Mouse (Mus musculus) heart, embryonic 10.5 days (tissue): ENCODE results near the gene Corin. TPM values are rescaled to one million over a fixed set of nuclear protein-coding genes. Genes with fewer than 3 reads are reported as not detected.

ENCODE experiments used
- DNase-seq: peaks from one replicate; pipeline ENCODE4 v3.0.0-alpha.2; 2017; ENCODE audit warnings: low spot score
- H3K27ac ChIP-seq: fragments of 300-500 bp; sonication (generic); 2 replicates; pipeline ENCODE4 v1.5.1; 2016; ENCODE audit warnings: mild to moderate bottlenecking
- H3K27me3 ChIP-seq: fragments of 300-500 bp; sonication (generic); 2 replicates; pipeline ENCODE4 v1.6.1; 2016; ENCODE audit warnings: mild to moderate bottlenecking; ENCODE audit not compliant: poor library complexity, insufficient read depth, severe bottlenecking
- H3K36me3 ChIP-seq: fragments of 300-500 bp; sonication (generic); 2 replicates; pipeline ENCODE4 v1.6.1; 2016; ENCODE audit warnings: mild to moderate bottlenecking, moderate library complexity
- H3K4me1 ChIP-seq: fragments of 300-500 bp; sonication (generic); 2 replicates; pipeline ENCODE4 v1.6.1; 2016; ENCODE audit warnings: mild to moderate bottlenecking
- H3K4me3 ChIP-seq: fragments of 300-500 bp; sonication (generic); 2 replicates; pipeline ENCODE4 v1.5.1; 2016; ENCODE audit warnings: mild to moderate bottlenecking, moderate library complexity
- H3K9me3 ChIP-seq: fragments of 300-500 bp; sonication (generic); 2 replicates; pipeline ENCODE4 v1.6.1; 2016; ENCODE audit warnings: mild to moderate bottlenecking, moderate library complexity
- WGBS: fragments of 180-500 bp; shearing (Covaris S2); methylation state at CpG from one replicate; pipeline ENCODE4 v1.1.7; 2016; 5-methylcytosine and 5-hydroxymethylcytosine counted together
- polyA plus RNA-seq: library from polyadenylated mRNA; unstranded; fragments of >200 nt; fragmentation: Nextera tagmentation; extraction: Ambion mirVana; gene quantifications from 2 replicates; pipeline ENCODE4 v1.2.1, GENCODE M21; 2016

Corin gene
- polyA plus RNA-seq = 13.7 and 19.8 TPM in 2 replicates

- no peak for DNase-seq
- Histone ChIP-seq H3K27ac (peak within 1 kb of the TSS; percentile 84), H3K4me3 (peak within 1 kb of the TSS; percentile 61), H3K9me3 (no peaks in the 10 kb centered on the region), H3K4me1 (peaks cover 39% of the 10 kb centered on the region), H3K36me3 (no peaks in the 10 kb centered on the region), H3K27me3 (peaks cover 18% of the 10 kb centered on the region)
- under 1% methylated on average over 64 of the region's 64 CpGs for WGBS
These were observed at the start of gene Corin for GRCm38 (mm10) chr5:72503531-72504523. Corin (minus strand) TSS chr5:72504473.

GRCm38 (mm10) chr5:72551209-72551608 is 46.9 kb upstream of the Corin start:
- H3K9me3 ChIP-seq = no peaks in the 10 kb centered on the region
- DNase-seq = no peak
- H3K4me3 ChIP-seq = no peak overlapping the region
- no peak overlapping the region for H3K27ac ChIP-seq
- peaks cover 36% of the 10 kb centered on the region for H3K36me3 ChIP-seq
- no peaks in the 10 kb centered on the region for H3K4me1 ChIP-seq
- H3K27me3 ChIP-seq = no peaks in the 10 kb centered on the region
- WGBS = 93% methylated on average over 3 of the region's 3 CpGs

GRCm38 (mm10) chr5:72528896-72529295 is 24.6 kb upstream of the Corin start:
- WGBS = 91% methylated on average over 3 of the region's 3 CpGs
- Histone ChIP-seq H3K36me3 (peaks cover 51% of the 10 kb centered on the region), H3K4me1 (no peaks in the 10 kb centered on the region), H3K27me3 (no peaks in the 10 kb centered on the region), H3K9me3 (no peaks in the 10 kb centered on the region), H3K4me3 (no peak overlapping the region), H3K27ac (no peak overlapping the region)
- DNase-seq = no peak

- peaks cover 38% of the 10 kb centered on the region for H3K36me3 ChIP-seq
These were observed 9.5 kb upstream of the Corin start for GRCm38 (mm10) chr5:72513808-72514207.

GRCm38 (mm10) chr5:72505740-72506139 is 1.5 kb upstream of the Corin start:
- Histone ChIP-seq H3K9me3 (no peaks in the 10 kb centered on the region), H3K4me1 (peaks cover 33% of the 10 kb centered on the region), H3K4me3 (no peak overlapping the region), H3K27ac (no peak overlapping the region), H3K36me3 (no peaks in the 10 kb centered on the region), H3K27me3 (peaks cover 18% of the 10 kb centered on the region)
- WGBS = 71% methylated on average over 5 of the region's 5 CpGs
- no peak for DNase-seq

More at GRCm38 (mm10) chr5:72513808-72514207, 9.5 kb upstream of the Corin start:
- no peak for DNase-seq
- Histone ChIP-seq H3K27me3 (no peaks in the 10 kb centered on the region), H3K27ac (no peak overlapping the region), H3K4me1 (no peaks in the 10 kb centered on the region), H3K9me3 (no peaks in the 10 kb centered on the region), H3K4me3 (no peak overlapping the region)
- 61% methylated on average over 5 of the region's 5 CpGs for WGBS

- Histone ChIP-seq H3K27ac (peak overlapping the region; percentile 84; the same call in 1 of the 2 replicates), H3K27me3 (peaks cover 18% of the 10 kb centered on the region), H3K4me3 (peak overlapping the region; percentile 61), H3K4me1 (peaks cover 50% of the 10 kb centered on the region), H3K36me3 (no peaks in the 10 kb centered on the region), H3K9me3 (no peaks in the 10 kb centered on the region)
- no peak for DNase-seq
- WGBS = 66% methylated on average over 8 of the region's 8 CpGs
These were observed 1.5 kb downstream of the Corin start for GRCm38 (mm10) chr5:72502778-72503177.

GRCm38 (mm10) chr5:72501763-72502162 is 2.5 kb downstream of the Corin start:
- no peak for DNase-seq
- peaks cover 59% of the 10 kb centered on the region for H3K4me1 ChIP-seq
- peaks cover 18% of the 10 kb centered on the region for H3K27me3 ChIP-seq
- no peak overlapping the region for H3K4me3 ChIP-seq
- H3K9me3 ChIP-seq = no peaks in the 10 kb centered on the region
- 26% methylated on average over 3 of the region's 3 CpGs for WGBS
- H3K27ac ChIP-seq = peak overlapping the region; percentile 81
- H3K36me3 ChIP-seq = no peaks in the 10 kb centered on the region

GRCm38 (mm10) chr5:72498271-72498670 is 6.0 kb downstream of the Corin start:
- 46% methylated on average over 10 of the region's 10 CpGs for WGBS
- no peaks in the 10 kb centered on the region for H3K9me3 ChIP-seq
- no peak for DNase-seq
- peak overlapping the region; percentile 12 for H3K27ac ChIP-seq
- H3K4me3 ChIP-seq = no peak overlapping the region
- no peaks in the 10 kb centered on the region for H3K36me3 ChIP-seq
- peaks cover 59% of the 10 kb centered on the region for H3K4me1 ChIP-seq
- H3K27me3 ChIP-seq = peaks cover 12% of the 10 kb centered on the region

GRCm38 (mm10) chr5:72496756-72497155 is 7.5 kb downstream of the Corin start:
- Histone ChIP-seq H3K27ac (no peak overlapping the region), H3K36me3 (no peaks in the 10 kb centered on the region), H3K4me1 (peaks cover 53% of the 10 kb centered on the region), H3K4me3 (no peak overlapping the region), H3K27me3 (no peaks in the 10 kb centered on the region), H3K9me3 (no peaks in the 10 kb centered on the region)
- DNase-seq = no peak
- WGBS = 67% methylated on average over 4 of the region's 4 CpGs

GRCm38 (mm10) chr5:72493906-72494305 is 10.4 kb downstream of the Corin start:
- H3K27ac ChIP-seq = peak overlapping the region; percentile 86
- WGBS = 34% methylated on average over 7 of the region's 7 CpGs
- H3K4me1 ChIP-seq = peaks cover 39% of the 10 kb centered on the region
- H3K36me3 ChIP-seq = no peaks in the 10 kb centered on the region
- no peaks in the 10 kb centered on the region for H3K9me3 ChIP-seq
- no peaks in the 10 kb centered on the region for H3K27me3 ChIP-seq
- no peak for DNase-seq
- H3K4me3 ChIP-seq = no peak overlapping the region

GRCm38 (mm10) chr5:72491232-72491631 is 13.0 kb downstream of the Corin start:
- 35% methylated on average over 2 of the region's 2 CpGs for WGBS
- Histone ChIP-seq H3K4me3 (no peak overlapping the region), H3K27ac (no peak overlapping the region), H3K4me1 (peaks cover 14% of the 10 kb centered on the region), H3K36me3 (no peaks in the 10 kb centered on the region), H3K9me3 (no peaks in the 10 kb centered on the region), H3K27me3 (no peaks in the 10 kb centered on the region)
- DNase-seq = no peak

- H3K4me3 ChIP-seq = no peak overlapping the region
- WGBS = 43% methylated on average over 7 of the region's 7 CpGs
- DNase-seq = no peak
These were observed 23.8 kb downstream of the Corin start for GRCm38 (mm10) chr5:72480456-72480855.

GRCm38 (mm10) chr5:72472317-72473009 is 31.8 kb downstream of the Corin start:
- no peaks in the 10 kb centered on the region for H3K9me3 ChIP-seq
- DNase-seq = peak; percentile 76
- peaks cover 10% of the 10 kb centered on the region for H3K4me1 ChIP-seq
- 33% methylated on average over 12 of the region's 12 CpGs for WGBS
- peak overlapping the region; percentile 10; the same call in 1 of the 2 replicates for H3K4me3 ChIP-seq
- H3K27ac ChIP-seq = no peak overlapping the region
- no peaks in the 10 kb centered on the region for H3K27me3 ChIP-seq
- H3K36me3 ChIP-seq = no peaks in the 10 kb centered on the region

More at GRCm38 (mm10) chr5:72480456-72480855, 23.8 kb downstream of the Corin start:
- Histone ChIP-seq H3K27ac (no peak overlapping the region), H3K27me3 (no peaks in the 10 kb centered on the region), H3K9me3 (no peaks in the 10 kb centered on the region), H3K36me3 (no peaks in the 10 kb centered on the region), H3K4me1 (no peaks in the 10 kb centered on the region)
